Mouse (Mus musculus): ENCODE data around the gene Ubr2. TPM values are rescaled to one million over a fixed set of nuclear protein-coding genes. Genes with fewer than 3 reads are reported as not detected.

Gene Ubr2
- polyA plus RNA-seq, 1 experiment from 2014 or later: 19.0 TPM

- no peak overlapping the region for H3K4me3 ChIP-seq
- H3K4me2 ChIP-seq: no peak overlapping the region
- ATAC-seq (ENCODE audit: insufficient number of reproducible peaks, insufficient read depth, low FRiP score, low TSS enrichment, low read depth): no peak
- no peaks in the 10 kb centered on the region for H3K36me3 ChIP-seq
- no peaks in the 10 kb centered on the region for H3K4me1 ChIP-seq
- 83% methylated on average over 1 of the region's 1 CpGs for WGBS
- no peaks in the 10 kb centered on the region for H3K27me3 ChIP-seq
- no peak overlapping the region for H3K9ac ChIP-seq
- H3K9me3 ChIP-seq: no peaks in the 10 kb centered on the region
- no peak overlapping the region for H3K27ac ChIP-seq
These were observed 14.4 kb upstream of the Ubr2 start for GRCm38 (mm10) chr17:47024805-47025204.

GRCm38 (mm10) chr17:47023369-47023768, 13.0 kb upstream of the Ubr2 start:
- Histone ChIP-seq H3K4me1 (no peaks in the 10 kb centered on the region), H3K9me3 (no peaks in the 10 kb centered on the region), H3K4me2 (no peak overlapping the region), H3K36me3 (no peaks in the 10 kb centered on the region), H3K27me3 (no peaks in the 10 kb centered on the region), H3K4me3 (no peak overlapping the region), H3K27ac (no peak overlapping the region), H3K9ac (no peak overlapping the region)
- no peak for ATAC-seq (ENCODE audit: insufficient number of reproducible peaks, insufficient read depth, low FRiP score, low TSS enrichment, low read depth)
- 66% methylated on average over 1 of the region's 1 CpGs for WGBS

- Histone ChIP-seq H3K9ac (no peak overlapping the region), H3K4me3 (no peak overlapping the region), H3K9me3 (no peaks in the 10 kb centered on the region), H3K27ac (no peak overlapping the region), H3K4me1 (peaks cover 16% of the 10 kb centered on the region), H3K27me3 (no peaks in the 10 kb centered on the region), H3K4me2 (no peak overlapping the region), H3K36me3 (no peaks in the 10 kb centered on the region)
- no peak for ATAC-seq (ENCODE audit: insufficient number of reproducible peaks, insufficient read depth, low FRiP score, low TSS enrichment, low read depth)
- 41% methylated on average over 11 of the region's 11 CpGs for WGBS
These were observed 2.5 kb upstream of the Ubr2 start for GRCm38 (mm10) chr17:47012896-47013295.

- Histone ChIP-seq H3K27ac (0 out of 2 replicates have a peak overlapping the region, but pooled peaks have one; percentile 4), H3K36me3 (peaks cover 7% of the 10 kb centered on the region; the same call in 1 of the 2 replicates), H3K9ac (no peak overlapping the region), H3K9me3 (no peaks in the 10 kb centered on the region), H3K4me2 (no peak overlapping the region), H3K27me3 (no peaks in the 10 kb centered on the region), H3K4me3 (no peak overlapping the region), H3K4me1 (peaks cover 25% of the 10 kb centered on the region)
- WGBS: 85% methylated on average over 1 of the region's 1 CpGs
- ATAC-seq (ENCODE audit: insufficient number of reproducible peaks, insufficient read depth, low FRiP score, low TSS enrichment, low read depth): no peak
These were observed 1.3 kb upstream of the Ubr2 start for GRCm38 (mm10) chr17:47011661-47012043.

GRCm38 (mm10) chr17:47010722-47011660, 635 bp upstream of the Ubr2 start:
- Histone ChIP-seq H3K36me3 (peaks cover 12% of the 10 kb centered on the region; the same call in 1 of the 2 replicates), H3K4me3 (peak overlapping the region; percentile 97), H3K9ac (peak overlapping the region; percentile 97; the same call in 1 of the 2 replicates), H3K27me3 (no peaks in the 10 kb centered on the region), H3K27ac (peak overlapping the region; percentile 96), H3K4me1 (peaks cover 32% of the 10 kb centered on the region), H3K4me2 (peak overlapping the region; percentile 74), H3K9me3 (no peaks in the 10 kb centered on the region)
- WGBS: 12% methylated on average over 25 of the region's 25 CpGs
- ATAC-seq (ENCODE audit: insufficient number of reproducible peaks, insufficient read depth, low FRiP score, low TSS enrichment, low read depth): peak; percentile 67; the same call in 1 of the 2 replicates

- H3K36me3 ChIP-seq: peaks cover 12% of the 10 kb centered on the region; the same call in 1 of the 2 replicates
- H3K27me3 ChIP-seq: no peaks in the 10 kb centered on the region
- peak overlapping the region; percentile 74 for H3K4me2 ChIP-seq
- ATAC-seq (ENCODE audit: insufficient number of reproducible peaks, insufficient read depth, low FRiP score, low TSS enrichment, low read depth): no peak
- WGBS: under 1% methylated on average over 13 of the region's 13 CpGs
- H3K4me1 ChIP-seq: peaks cover 42% of the 10 kb centered on the region
- H3K4me3 ChIP-seq: peak overlapping the region; percentile 97
- peak overlapping the region; percentile 97 for H3K9ac ChIP-seq
- no peaks in the 10 kb centered on the region for H3K9me3 ChIP-seq
- peak overlapping the region; percentile 96 for H3K27ac ChIP-seq
These were observed 834 bp downstream of the Ubr2 start for GRCm38 (mm10) chr17:47009546-47009897.

- Histone ChIP-seq H3K9ac (peak overlapping the region; percentile 97), H3K36me3 (peaks cover 12% of the 10 kb centered on the region; the same call in 1 of the 2 replicates), H3K9me3 (no peaks in the 10 kb centered on the region), H3K4me3 (peak overlapping the region; percentile 97), H3K27me3 (no peaks in the 10 kb centered on the region), H3K4me2 (peak overlapping the region; percentile 74), H3K27ac (no peak overlapping the region), H3K4me1 (peaks cover 44% of the 10 kb centered on the region)
- 18% methylated on average over 6 of the region's 6 CpGs for WGBS
- ATAC-seq (ENCODE audit: insufficient number of reproducible peaks, insufficient read depth, low FRiP score, low TSS enrichment, low read depth): no peak
These were observed 1.3 kb downstream of the Ubr2 start for GRCm38 (mm10) chr17:47009016-47009415.

GRCm38 (mm10) chr17:47008506-47008905, 1.9 kb downstream of the Ubr2 start:
- peaks cover 44% of the 10 kb centered on the region for H3K4me1 ChIP-seq
- WGBS: 33% methylated on average over 8 of the region's 8 CpGs
- no peak overlapping the region for H3K27ac ChIP-seq
- peak overlapping the region; percentile 97 for H3K4me3 ChIP-seq
- H3K4me2 ChIP-seq: peak overlapping the region; percentile 74
- no peak for ATAC-seq (ENCODE audit: insufficient number of reproducible peaks, insufficient read depth, low FRiP score, low TSS enrichment, low read depth)
- peak overlapping the region; percentile 97; the same call in 1 of the 2 replicates for H3K9ac ChIP-seq
- peaks cover 12% of the 10 kb centered on the region; the same call in 1 of the 2 replicates for H3K36me3 ChIP-seq
- H3K9me3 ChIP-seq: no peaks in the 10 kb centered on the region
- H3K27me3 ChIP-seq: no peaks in the 10 kb centered on the region

- Histone ChIP-seq H3K36me3 (peaks cover 12% of the 10 kb centered on the region; the same call in 1 of the 2 replicates), H3K4me3 (no peak overlapping the region), H3K9ac (no peak overlapping the region), H3K9me3 (no peaks in the 10 kb centered on the region), H3K27me3 (no peaks in the 10 kb centered on the region), H3K4me2 (no peak overlapping the region), H3K27ac (no peak overlapping the region), H3K4me1 (peaks cover 44% of the 10 kb centered on the region)
- 85% methylated on average over 9 of the region's 9 CpGs for WGBS
- ATAC-seq (ENCODE audit: insufficient number of reproducible peaks, insufficient read depth, low FRiP score, low TSS enrichment, low read depth): no peak
These were observed 3.6 kb downstream of the Ubr2 start for GRCm38 (mm10) chr17:47006741-47007140.

GRCm38 (mm10) chr17:47005741-47006405, 4.5 kb downstream of the Ubr2 start:
- Histone ChIP-seq H3K4me1 (peaks cover 40% of the 10 kb centered on the region), H3K9me3 (no peaks in the 10 kb centered on the region), H3K4me2 (no peak overlapping the region), H3K9ac (no peak overlapping the region), H3K4me3 (no peak overlapping the region), H3K27me3 (no peaks in the 10 kb centered on the region), H3K27ac (no peak overlapping the region), H3K36me3 (peaks cover 12% of the 10 kb centered on the region; the same call in 1 of the 2 replicates)
- 73% methylated on average over 7 of the region's 7 CpGs for WGBS
- no peak for ATAC-seq (ENCODE audit: insufficient number of reproducible peaks, insufficient read depth, low FRiP score, low TSS enrichment, low read depth)

- Histone ChIP-seq H3K36me3 (peaks cover 35% of the 10 kb centered on the region), H3K4me3 (no peak overlapping the region), H3K9me3 (no peaks in the 10 kb centered on the region), H3K9ac (no peak overlapping the region), H3K27me3 (no peaks in the 10 kb centered on the region), H3K27ac (no peak overlapping the region), H3K4me2 (no peak overlapping the region), H3K4me1 (peaks cover 31% of the 10 kb centered on the region)
- WGBS: 86% methylated on average over 8 of the region's 8 CpGs
- no peak for ATAC-seq (ENCODE audit: insufficient number of reproducible peaks, insufficient read depth, low FRiP score, low TSS enrichment, low read depth)
These were observed 7.1 kb downstream of the Ubr2 start for GRCm38 (mm10) chr17:47003305-47003704.
